Mouse (Mus musculus) cortical plate, adult 2 months (tissue): ENCODE data around the gene Dld.

Source experiments
- CTCF ChIP-seq: fragments of 200-500 bp; IDR thresholded peaks from 2 replicates; pipeline ENCODE4 v1.5.1; 2011; ENCODE audit warnings: mild to moderate bottlenecking, control low read depth, low read length; ENCODE audit not compliant: insufficient read depth; ENCODE audit errors: extremely low read depth
- POLR2A ChIP-seq: fragments of 200-500 bp; IDR thresholded peaks from 2 replicates; pipeline ENCODE4 v1.6.1; 2011; ENCODE audit warnings: mild to moderate bottlenecking, low read length, control low read depth; ENCODE audit not compliant: insufficient read depth; ENCODE audit errors: extremely low read depth

DNA sequence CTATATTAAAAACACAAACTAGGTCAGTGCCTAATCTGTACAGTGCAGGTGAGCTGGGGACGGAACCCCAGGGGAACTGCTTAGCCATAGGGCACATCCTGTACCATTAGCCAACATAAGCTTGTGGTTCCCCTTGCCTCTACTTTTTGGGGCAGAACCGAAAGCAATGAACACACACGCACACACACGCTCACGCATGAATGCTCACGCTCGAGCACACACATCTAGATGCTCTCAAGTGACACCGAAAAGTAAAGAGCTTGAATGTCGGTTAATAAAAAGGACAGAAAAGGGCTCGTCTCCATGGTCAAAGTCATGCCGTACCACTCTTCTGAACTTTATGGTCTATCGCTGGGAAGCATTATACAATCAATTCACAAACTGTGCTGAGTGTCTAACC, 40.4 kb upstream of the Dld start:
- TF ChIP-seq CTCF = no peak
- no peak for TF ChIP-seq POLR2A
